Mouse (Mus musculus) frontal cortex, postnatal 25 days (tissue): ENCODE results near the gene Carns1.
"Not testable (repeated sequence)": the region's sequence is repeated elsewhere in the genome, so short reads cannot be mapped to it uniquely, and the experiment has no call there.

Source experiments
- DNase-seq, 2 experiments: peaks; one replicate each; pipeline ENCODE4 v3.0.0; 2022; ENCODE audit warnings: low spot score in 2 of 2

Carns1 gene

GRCm38 (mm10) chr19:4131768-4132167, 43.5 kb downstream of the Carns1 start:
- no peak for DNase-seq

GRCm38 (mm10) chr19:4131075-4131474, 44.2 kb downstream of the Carns1 start:
- no peak for DNase-seq

DNA sequence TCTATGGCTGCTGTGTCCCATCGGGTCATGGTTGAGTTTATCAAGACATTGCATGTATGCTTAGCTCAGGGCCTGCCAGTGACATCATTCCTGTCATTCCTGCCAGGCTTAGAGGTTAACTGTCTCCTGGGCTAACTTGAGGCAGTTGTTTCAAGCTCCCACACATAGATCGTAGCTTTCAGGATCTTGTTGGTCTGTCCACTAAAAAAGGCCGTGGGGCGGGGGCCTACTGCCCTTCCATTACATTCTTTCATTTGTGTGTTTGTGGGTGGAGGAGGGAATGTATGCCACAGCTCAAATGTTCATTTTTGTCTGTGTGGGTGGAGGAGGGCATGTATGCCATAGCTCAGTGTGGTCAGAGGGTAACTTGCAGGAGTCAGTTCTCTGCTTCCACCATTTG, 45.2 kb downstream of the Carns1 start:
- DNase-seq, result no peak

DNA sequence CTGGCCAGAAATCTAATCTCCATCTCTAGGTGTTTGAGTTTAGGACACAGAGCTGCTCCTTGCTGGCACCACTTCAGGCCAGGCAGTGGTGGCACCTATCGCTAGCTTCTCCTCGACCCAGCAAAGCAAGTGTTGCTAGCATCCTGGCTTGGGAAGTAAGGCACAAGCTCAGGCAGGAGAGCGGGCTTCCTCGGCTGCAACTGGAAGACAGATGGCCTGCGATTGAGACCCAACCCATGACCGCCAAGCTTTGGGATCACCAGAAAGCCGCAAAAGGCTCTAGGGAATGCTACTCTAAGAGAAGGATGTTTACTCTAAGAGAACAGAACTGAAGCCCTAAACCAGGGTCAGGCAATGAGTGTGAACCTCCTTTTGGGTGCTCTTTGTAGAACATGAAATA, 45.8 kb downstream of the Carns1 start:
- DNase-seq, result no peak

DNA sequence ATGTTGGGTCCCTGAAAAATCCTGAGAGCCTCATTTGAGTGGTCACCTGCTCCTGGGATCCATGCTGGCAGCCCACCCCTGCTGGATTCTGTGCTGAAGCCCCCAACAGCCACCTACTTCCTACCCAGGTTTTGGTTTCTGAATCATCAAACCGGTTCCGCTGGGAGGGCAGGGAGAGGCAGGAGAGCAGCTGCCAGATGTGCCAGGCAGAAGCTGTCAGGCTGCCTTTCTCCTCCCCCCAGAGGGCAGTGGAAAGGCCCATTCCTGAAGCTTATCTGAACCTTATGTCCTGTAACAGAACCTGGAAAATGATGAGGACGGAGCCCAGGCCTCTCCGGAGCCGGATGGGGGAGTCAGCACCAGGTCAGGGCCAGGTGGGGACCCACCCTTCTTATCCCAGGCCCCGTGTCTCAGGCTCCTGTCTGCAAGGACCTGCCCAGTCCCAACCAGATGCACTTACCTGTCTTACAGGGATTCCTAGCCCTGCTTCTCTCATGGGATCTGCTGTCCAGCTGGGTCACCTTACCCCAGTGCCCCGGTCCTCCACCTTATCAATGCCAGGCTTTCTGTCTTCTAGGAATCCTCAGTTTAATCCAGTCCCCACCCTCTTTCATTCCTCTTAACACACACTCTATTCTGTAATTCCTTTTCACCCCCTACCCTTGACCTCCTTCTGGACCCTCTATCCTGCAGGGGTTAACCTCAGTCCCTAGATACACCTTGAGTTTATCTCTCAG, 48.4 kb downstream of the Carns1 start:
- no peak for DNase-seq

DNA sequence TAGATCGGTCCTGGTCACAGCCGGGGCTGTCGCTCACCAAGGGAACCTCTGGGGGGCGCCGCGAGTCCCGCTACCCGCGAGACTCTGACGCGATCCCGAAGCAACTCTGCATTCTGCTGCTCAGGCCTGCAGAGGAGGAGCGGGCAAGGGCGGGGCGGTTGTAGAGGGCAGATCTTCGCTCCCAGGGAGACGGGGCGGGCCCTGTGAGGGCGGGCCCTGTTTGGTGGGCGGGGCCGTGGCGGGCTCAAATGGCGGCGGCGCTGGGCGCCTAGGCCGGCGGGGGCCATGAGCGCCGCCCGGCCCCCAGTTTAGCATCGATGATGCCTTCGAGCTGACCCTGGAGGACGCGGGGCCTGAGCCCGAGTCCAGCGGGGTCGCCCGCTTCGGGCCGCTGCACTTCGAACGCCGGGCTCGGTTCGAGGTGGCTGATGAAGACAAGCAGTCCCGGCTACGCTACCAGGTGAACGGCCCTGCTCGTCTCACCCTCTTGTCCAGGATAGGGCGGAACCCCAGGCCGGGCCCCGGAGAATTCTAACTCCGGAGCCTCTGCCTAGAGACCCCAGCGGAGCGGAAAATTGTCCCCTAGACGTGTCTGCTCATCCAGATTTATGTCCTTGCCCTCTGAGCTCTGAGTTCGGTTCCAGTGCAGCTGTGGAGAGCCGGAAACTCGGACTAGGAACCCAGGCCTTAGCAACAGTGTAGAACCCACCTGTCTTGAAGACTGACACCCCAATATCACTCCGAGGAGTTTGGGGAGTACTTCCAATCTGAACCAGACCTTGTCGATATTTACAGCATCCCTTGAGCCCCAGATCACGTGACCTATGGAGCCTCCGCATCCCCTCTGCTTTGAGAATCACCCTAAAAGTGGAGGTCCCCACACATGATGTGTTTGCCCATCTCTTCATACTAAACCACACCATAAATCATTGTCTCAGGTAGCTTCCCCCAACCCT, 49.3 kb downstream of the Carns1 start, which contains the start of gene Aip:
Gene Aip, minus strand, starts transcription at position 118 of the 956 bp plus-strand sequence.
- peak; percentile 93 to 97 for DNase-seq

GRCm38 (mm10) chr19:4125268-4125667, 50.0 kb downstream of the Carns1 start:
- DNase-seq, result not testable (repeated sequence)

- no peak for DNase-seq
Observed at GRCm38 (mm10) chr19:4124432-4124831, 50.8 kb downstream of the Carns1 start.

DNA sequence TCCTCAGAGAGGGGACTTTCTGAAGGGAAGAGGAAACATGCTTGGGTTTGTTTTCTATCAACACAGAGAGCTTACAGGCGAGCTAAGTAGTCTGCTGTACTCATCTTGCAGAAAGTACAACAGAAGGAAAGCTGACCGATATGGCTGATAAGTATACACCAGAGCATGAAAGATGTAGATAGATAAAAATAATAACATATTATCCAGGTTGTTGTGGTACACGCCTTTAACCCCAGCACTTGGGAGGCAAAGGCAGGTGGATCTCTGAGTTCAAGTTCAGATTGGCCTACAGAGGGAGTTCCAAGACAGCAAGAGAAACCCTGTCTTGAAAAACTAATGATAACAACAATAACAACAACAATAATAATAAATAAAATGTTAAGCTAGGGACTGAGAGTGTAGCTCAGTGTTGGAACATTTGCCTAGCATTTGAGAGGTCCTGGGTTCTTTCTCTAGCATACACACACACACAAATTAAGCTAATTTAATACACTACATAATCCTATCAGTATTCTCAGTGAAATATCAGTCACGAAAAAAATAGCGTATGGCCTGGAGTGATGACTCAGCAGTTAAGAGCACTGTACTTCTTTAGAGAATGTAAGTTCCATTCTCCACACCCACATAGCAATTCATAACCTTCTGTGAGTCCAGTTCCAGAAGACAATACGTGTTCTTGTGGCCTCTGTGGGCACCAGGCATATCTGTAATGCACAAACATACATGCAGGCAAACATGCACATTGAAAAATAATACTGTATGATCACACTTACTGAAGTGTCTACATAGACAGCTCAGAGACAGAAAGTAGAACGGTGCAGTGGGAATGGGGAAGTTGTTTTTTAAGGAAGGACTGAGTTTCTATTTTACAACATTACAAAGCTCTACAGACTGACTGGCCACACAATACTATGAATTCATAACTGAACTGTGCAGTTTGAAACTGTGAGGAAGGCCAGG, 52.6 kb downstream of the Carns1 start:
- DNase-seq, result no peak

DNA sequence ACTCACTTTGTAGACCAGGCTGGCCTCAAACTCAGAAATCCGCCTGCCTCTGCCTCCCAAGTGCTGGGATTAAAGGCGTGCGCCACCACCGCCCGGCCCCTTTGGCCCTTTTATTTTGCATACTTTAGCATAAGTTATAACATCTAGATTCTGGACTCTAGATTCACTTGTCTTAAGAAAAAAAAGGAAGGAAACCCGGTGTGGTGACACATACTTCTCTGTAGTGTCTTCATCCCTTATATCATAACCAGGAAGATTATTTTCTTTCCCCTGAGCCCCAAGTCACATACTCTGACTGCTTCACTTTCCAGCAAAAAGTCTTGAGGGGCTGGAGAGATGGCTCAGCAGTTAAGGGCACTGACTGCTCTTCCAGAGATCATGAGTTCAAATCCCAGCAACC, 53.4 kb downstream of the Carns1 start:
- DNase-seq, result not testable (repeated sequence)

DNA sequence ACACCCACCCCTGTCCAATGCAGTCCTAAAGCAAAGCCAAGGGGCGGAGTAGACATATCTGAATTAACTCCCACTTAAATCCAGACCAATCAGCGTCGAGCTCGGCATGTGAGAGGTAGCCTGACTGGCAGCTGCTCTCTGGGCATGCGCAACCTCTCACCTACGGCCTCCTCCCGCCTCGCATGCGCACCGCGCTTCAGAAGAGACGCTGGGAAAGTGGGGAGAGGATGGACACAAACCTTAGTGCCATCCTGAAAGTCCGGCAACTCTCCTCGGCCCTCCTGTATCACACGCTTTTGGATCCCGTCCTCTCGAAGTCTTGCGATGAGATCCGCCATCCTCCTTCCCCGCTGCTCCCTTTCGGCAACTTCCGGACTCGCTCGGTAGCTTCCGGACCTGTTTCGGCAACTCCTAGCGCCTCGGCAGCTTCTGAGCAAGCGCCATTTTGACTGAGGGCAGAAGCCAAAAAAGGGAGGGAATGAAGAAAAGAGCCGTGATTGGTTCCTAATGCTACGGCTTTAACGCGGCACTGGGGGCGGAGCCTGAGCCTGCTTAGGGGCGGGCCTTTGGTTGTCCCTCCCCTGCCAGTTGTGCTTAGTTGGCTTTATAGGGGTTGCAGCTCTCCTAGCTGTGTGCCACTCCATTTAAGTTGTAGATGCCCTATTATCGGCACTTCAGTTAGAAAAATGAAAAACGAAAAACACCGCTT, 54.0 kb downstream of the Carns1 start:
- DNase-seq, result peak; percentile 95 to 97

- no peak for DNase-seq
Observed at GRCm38 (mm10) chr19:4120496-4120895, 54.8 kb downstream of the Carns1 start.

DNA sequence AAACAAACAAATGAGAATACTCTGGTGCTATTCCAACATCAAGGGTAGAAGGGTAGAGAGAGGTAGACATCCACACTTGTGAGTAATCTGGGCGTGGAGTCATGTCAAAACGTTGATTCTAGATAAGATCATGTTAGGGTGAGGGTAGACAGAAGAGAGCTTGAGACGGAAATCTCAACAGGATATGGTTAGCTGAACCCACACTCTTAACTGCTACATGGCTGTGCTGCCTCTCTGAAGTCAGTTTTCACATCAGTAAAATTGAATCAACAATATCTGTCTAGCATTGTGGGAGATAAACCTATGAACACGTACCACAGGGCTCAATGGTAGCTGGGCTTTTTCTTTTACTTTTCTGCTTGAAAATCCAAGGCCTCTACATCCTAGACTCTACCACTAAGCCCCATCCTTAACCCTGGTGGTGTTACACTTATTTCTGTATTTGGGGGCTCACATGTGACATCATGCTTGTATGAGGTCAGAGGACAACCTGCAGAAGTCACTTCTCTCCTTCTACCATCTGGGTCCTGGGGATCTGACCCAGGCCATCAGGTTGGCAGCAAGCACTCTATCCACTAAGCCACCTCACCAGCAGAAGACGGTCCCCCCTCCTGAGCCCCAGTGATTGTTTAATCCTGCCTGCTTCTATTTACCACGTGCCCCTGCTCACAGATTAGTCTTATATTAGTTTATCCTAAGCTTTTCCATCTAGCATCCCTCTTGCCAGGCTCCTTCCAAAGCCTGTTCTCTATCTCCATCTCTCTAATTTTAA, 55.4 kb downstream of the Carns1 start:
- no peak for DNase-seq

DNA sequence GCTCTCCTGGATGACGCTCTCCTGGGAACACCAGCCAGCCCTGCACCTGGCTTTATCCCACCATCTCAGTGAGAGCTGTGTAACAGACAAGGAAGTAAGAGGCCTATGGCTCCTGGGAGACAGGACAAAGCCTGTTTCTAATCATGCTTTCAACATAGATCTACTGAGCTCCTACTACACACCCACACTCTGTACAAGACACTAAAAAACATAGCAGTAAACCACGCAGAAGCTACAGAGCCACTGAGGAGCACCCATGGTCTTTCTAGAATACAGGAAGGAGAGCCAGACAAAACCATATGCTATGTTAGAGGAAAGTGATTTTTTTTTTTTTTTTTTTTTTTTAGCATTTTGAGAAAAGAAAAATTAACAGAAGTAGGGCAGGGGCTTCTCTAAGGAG, 56.9 kb downstream of the Carns1 start:
- DNase-seq, result no peak

GRCm38 (mm10) chr19:4117006-4117405, 58.3 kb downstream of the Carns1 start:
- no peak for DNase-seq

GRCm38 (mm10) chr19:4115816-4116215, 59.5 kb downstream of the Carns1 start:
- DNase-seq, result no peak

DNA sequence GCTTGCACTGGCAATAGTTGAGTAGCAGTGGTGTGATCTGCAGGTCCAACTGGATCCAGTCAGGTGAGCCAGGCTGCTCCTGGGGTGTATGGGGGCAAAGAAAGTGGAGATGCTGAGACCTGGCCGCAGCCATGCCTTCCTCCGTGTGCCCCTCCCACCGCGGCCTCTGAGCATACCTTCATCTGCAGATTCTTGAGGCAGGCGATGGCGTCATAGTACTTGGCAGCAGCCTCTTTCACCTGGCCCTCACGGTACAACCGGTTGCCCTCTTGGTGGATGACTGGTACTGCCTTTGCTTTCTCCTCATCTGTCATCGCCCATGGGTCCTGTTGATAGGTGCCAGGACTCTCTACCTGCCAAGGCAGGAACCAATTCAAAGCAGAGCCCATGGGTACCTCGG, 60.1 kb downstream of the Carns1 start:
- no peak for DNase-seq

DNA sequence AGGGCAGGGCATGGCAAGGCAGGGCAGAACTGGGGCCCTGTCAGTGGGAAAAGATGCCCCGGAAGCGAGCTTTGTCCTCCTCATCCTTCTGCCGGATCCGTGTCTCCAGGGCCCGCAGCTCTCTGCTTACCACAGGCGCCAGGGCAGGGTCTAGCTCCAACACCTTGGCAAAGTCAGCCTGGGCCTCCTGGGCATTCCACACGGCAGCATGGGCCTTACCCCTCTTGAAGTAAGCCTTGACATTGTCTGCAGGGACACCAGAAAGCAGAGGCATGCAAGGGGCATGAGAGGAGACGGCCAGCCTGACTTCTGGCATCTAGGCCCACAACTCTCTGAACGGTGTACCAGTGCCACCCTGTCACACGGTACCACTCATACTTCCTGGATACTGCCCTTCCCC, 60.7 kb downstream of the Carns1 start:
- DNase-seq, result no peak
